Comparison of ENCODE assay signal across 14 mouse cellular contexts in the genomic region with DNA sequence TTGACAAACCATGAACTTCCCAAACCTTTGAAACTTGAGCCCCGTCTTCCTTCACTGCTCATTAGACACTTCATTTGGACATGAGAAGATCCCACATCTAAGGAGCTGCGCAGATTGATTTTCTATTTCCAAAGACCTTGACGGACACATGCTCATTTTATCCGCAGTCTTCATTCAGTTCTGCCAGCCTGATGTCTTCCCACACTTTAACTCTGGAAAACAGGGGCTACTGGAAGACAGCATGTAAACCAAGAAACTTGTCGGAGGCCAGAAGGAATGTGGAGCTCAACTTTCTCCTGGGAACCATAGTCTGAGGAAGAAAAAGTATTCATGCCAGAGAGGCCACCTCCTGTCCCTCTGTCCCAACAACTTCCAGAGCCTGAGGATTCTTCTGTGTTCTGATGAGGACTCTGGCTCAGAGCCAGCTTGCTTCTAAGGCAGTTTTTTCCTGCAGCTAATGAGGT.
DNase-seq lines count a peak whose midpoint lies in the region; ATAC-seq lines count a peak whose summit lies in the region.
"Had no signal": no experiment of that assay in that cellular context is flagged by ENCODE, and none has a peak within 500 bp of the region (broad histone marks: within the 10 kb centered on the region; RNA-seq: fewer than 3 reads in every experiment).

No protein-coding gene starts in this region.

- no peak overlapping the region for H3K4me2 ChIP-seq in heart, embryonic 11.5 days
- H3K4me2 ChIP-seq in lung, embryonic 16.5 days (ENCODE audit: low read depth, low read length), result no peak overlapping the region
- H3K4me2 ChIP-seq: forebrain, embryonic 12.5 days; hindbrain, embryonic 12.5 days; intestine, embryonic 15.5 days; midbrain, embryonic 15.5 days had no signal

- ATAC-seq in heart, embryonic 11.5 days (replicated peaks; ENCODE audit: insufficient number of reproducible peaks, low FRiP score, low TSS enrichment), result no peak
- peak; percentile 86 for ATAC-seq in lung, embryonic 16.5 days (ENCODE audit: low read depth)
- no peak for ATAC-seq in activated CD4-positive, CD25-positive, alpha-beta regulatory T cell, adult 4 months
- ATAC-seq in megakaryocyte progenitor cell, adult 5-6 weeks (replicated peaks; ENCODE audit: poor library complexity), result no peak
- ATAC-seq: intestine, embryonic 15.5 days; midbrain, embryonic 15.5 days had no signal

- WGBS in heart, embryonic 11.5 days (ENCODE audit: insufficient replicate concordance), result 71% methylated on average over 5 of the region's 5 CpGs
- WGBS in lung, embryonic 16.5 days, result 40% methylated on average over 5 of the region's 5 CpGs

- no peak overlapping the region for H3K4me3 ChIP-seq in heart, embryonic 11.5 days (ENCODE audit: low read depth, low read length)
- H3K4me3 ChIP-seq in lung, embryonic 16.5 days (ENCODE audit: low read length), result no peak overlapping the region
- H3K4me3 ChIP-seq: forebrain, embryonic 12.5 days; hindbrain, embryonic 12.5 days; intestine, embryonic 15.5 days; midbrain, embryonic 15.5 days had no signal

- intact Hi-C loops in heart, postnatal 14 days (cut with DNase I), result no loop called here

- H3K36me3 ChIP-seq in heart, embryonic 11.5 days (ENCODE audit: control insufficient read depth, insufficient read depth, low read length), result no peaks in the 10 kb centered on the region
- no peaks in the 10 kb centered on the region for H3K36me3 ChIP-seq in lung, embryonic 16.5 days (ENCODE audit: control insufficient read depth, insufficient read depth, low read length)
- H3K36me3 ChIP-seq: forebrain, embryonic 12.5 days; hindbrain, embryonic 12.5 days; intestine, embryonic 15.5 days; midbrain, embryonic 15.5 days had no signal

- peak; percentile 24 for DNase-seq in embryo, embryonic 10.5 days (ENCODE audit: low spot score)
- DNase-seq in embryo, embryonic 11 days, result no peak
- peak; percentile 29 to 35 for DNase-seq in heart, postnatal 14 days
- DNase-seq in brain, adult 2 months (ENCODE audit: low read depth, low spot score), result peak; percentile 45
- DNase-seq: thymus, adult 2 months had no signal

- no peak overlapping the region for H3K27ac ChIP-seq in heart, embryonic 11.5 days (ENCODE audit: low read depth, low read length)
- peak overlapping the region; percentile 66 for H3K27ac ChIP-seq in lung, embryonic 16.5 days (ENCODE audit: low read length)
- H3K27ac ChIP-seq: forebrain, embryonic 12.5 days; hindbrain, embryonic 12.5 days; intestine, embryonic 15.5 days; macrophage; midbrain, embryonic 15.5 days had no signal

- H3K4me1 ChIP-seq in heart, embryonic 11.5 days (ENCODE audit: control insufficient read depth, insufficient read depth, low read length), result no peaks in the 10 kb centered on the region
- peaks cover 11% of the 10 kb centered on the region for H3K4me1 ChIP-seq in lung, embryonic 16.5 days (replicated peaks; ENCODE audit: control insufficient read depth, insufficient read depth, low read length)
- H3K4me1 ChIP-seq: forebrain, embryonic 12.5 days; intestine, embryonic 15.5 days; midbrain, embryonic 15.5 days had no signal

- H3K9me3 ChIP-seq in heart, embryonic 11.5 days (replicated peaks; ENCODE audit: control insufficient read depth, low read length), result no peaks in the 10 kb centered on the region
- H3K9me3 ChIP-seq in lung, embryonic 16.5 days (ENCODE audit: control insufficient read depth, low read length), result no peaks in the 10 kb centered on the region
- H3K9me3 ChIP-seq: forebrain, embryonic 12.5 days; hindbrain, embryonic 12.5 days; intestine, embryonic 15.5 days; midbrain, embryonic 15.5 days had no signal

- H3K27me3 ChIP-seq in heart, embryonic 11.5 days (ENCODE audit: control insufficient read depth, insufficient read depth, low read length), result no peaks in the 10 kb centered on the region
- no peaks in the 10 kb centered on the region for H3K27me3 ChIP-seq in lung, embryonic 16.5 days (ENCODE audit: control insufficient read depth, insufficient read depth, low read depth, low read length)
- H3K27me3 ChIP-seq: forebrain, embryonic 12.5 days; hindbrain, embryonic 12.5 days; intestine, embryonic 15.5 days; midbrain, embryonic 15.5 days had no signal

- no peak overlapping the region for H3K9ac ChIP-seq in heart, embryonic 11.5 days (ENCODE audit: low read depth, low read length)
- no peak overlapping the region for H3K9ac ChIP-seq in lung, embryonic 16.5 days (ENCODE audit: low read length)
- H3K9ac ChIP-seq: forebrain, embryonic 12.5 days; hindbrain, embryonic 12.5 days; intestine, embryonic 15.5 days; midbrain, embryonic 15.5 days had no signal
